Mouse (Mus musculus) splenic B cell, adult 2 months (primary cell): ENCODE data around the gene Stac.

Experiments
- DNase-seq: peaks from one replicate; pipeline ENCODE4 v3.0.0-alpha.2; 2011; ENCODE audit warnings: low read depth, low spot score
- H3K27me3 ChIP-seq: 2 replicates; pipeline ENCODE4 v1.6.1; 2012; ENCODE audit warnings: mild to moderate bottlenecking, low read length, moderate library complexity, mixed read lengths; ENCODE audit not compliant: control insufficient read depth, poor library complexity, insufficient read depth, severe bottlenecking
- H3K36me3 ChIP-seq: 2 replicates; pipeline ENCODE4 v1.6.1; 2012; ENCODE audit warnings: mild to moderate bottlenecking, low read length, moderate library complexity, mixed read lengths; ENCODE audit not compliant: control insufficient read depth, poor library complexity, insufficient read depth, severe bottlenecking

Gene Stac

DNA sequence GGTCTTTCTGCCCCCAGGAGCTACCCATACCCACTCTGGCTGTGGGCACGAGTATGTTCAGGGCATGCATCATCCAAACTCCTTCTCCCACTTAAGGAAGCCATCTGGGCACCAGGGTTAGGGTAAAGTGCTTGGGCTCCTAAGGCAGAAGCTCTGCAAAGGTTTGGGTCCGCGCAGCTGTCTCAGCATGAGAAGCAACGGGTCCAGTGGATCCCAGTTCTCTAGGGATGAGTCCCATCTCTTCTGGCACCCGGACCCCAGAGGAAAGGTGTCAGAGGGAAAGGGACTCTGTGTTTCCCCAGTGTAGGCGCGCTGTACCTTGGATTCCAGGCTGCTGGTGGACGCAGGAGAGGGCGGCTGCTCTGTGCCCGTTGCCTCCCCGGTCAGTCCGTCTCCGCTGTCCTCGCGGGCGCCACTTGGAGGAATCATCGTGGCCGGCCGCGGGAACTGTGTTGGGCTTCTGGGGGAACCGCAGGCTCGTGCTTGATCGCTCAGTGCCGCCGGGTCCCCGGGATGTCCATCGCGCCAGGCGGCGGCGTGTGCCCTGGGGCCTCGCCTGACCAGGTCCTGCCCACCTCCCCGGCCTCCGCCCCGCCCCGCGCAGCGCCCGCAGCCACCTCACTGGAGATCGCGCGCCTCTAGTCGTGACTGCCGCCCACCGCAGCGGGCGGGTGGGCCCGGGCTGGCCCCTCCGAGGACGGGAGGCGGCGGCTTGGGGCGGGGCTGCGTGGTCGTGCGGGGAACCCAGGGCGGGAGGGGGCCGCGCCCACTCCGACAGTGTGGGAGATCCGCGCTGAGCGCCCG, at the start of gene Stac:
Gene Stac (minus strand): TSS at position 669 of the 804 bp plus-strand sequence.
- no peaks in the 10 kb centered on the region for H3K27me3 ChIP-seq
- DNase-seq: no peak
- no peaks in the 10 kb centered on the region for H3K36me3 ChIP-seq

- Histone ChIP-seq H3K36me3 (no peaks in the 10 kb centered on the region), H3K27me3 (no peaks in the 10 kb centered on the region)
- no peak for DNase-seq
These were observed 49.5 kb upstream of the Stac start for GRCm38 (mm10) chr9:111739431-111740245.

GRCm38 (mm10) chr9:111739026-111739425, 48.9 kb upstream of the Stac start:
- DNase-seq: no peak
- no peaks in the 10 kb centered on the region for H3K27me3 ChIP-seq
- H3K36me3 ChIP-seq: no peaks in the 10 kb centered on the region

GRCm38 (mm10) chr9:111737796-111738195, 47.6 kb upstream of the Stac start:
- Histone ChIP-seq H3K36me3 (no peaks in the 10 kb centered on the region), H3K27me3 (no peaks in the 10 kb centered on the region)
- DNase-seq: no peak

DNA sequence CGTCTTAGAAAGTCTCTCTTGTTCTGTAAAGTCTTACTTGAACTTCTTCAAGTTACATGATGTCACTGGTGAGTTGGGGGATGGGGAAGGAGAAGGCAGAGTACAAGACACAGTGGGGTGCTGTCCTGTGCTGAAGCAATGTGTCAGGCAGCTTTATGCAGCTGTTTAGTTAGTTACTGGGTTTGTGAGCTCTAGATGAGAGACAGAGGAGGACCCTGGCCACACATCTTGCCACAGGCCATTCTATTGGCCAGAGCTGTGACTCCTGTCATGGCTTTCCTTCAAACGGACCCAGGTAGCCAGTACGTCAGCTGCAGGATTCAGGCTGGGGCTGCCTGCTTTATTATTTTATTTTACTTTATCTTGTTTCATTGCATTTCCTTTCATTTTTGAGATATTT, 45.8 kb upstream of the Stac start:
- no peak for DNase-seq

GRCm38 (mm10) chr9:111731939-111732670, 42.0 kb upstream of the Stac start:
- Histone ChIP-seq H3K36me3 (no peaks in the 10 kb centered on the region), H3K27me3 (no peaks in the 10 kb centered on the region; the same call in 1 of the 2 replicates)
- DNase-seq: no peak

More for the DNA sequence above, 45.8 kb upstream of the Stac start:
- Histone ChIP-seq H3K27me3 (no peaks in the 10 kb centered on the region), H3K36me3 (no peaks in the 10 kb centered on the region)

DNA sequence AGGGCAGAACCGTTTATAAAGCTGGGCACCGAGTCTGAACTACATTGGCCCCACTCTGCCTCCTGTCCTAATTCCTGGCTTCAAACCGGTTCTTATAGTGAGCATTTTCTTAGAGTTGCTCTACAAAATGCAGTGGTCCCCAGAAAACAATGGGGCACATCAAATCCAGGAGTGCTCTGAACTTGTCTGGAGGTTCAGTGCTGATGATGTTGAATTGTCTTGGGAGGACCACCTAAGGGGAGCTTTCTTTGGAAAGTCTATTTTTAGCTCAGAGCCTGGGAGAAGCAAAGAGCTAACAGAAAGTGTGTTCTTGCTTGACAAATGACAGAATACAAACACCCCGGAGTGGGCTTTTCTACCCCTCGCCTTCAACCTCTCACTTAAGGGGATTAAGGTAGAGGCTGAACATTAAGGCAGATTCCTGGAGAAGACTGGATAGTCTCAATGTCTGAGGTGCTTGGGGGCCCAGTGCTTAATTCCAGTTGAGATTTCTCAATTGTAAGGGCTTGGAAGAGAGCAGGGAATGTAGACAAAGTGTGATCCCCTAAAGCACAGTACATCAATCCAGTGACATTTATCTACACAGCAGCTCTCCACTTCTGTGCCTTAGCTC, 34.9 kb upstream of the Stac start:
- no peaks in the 10 kb centered on the region for H3K36me3 ChIP-seq
- no peaks in the 10 kb centered on the region for H3K27me3 ChIP-seq
- no peak for DNase-seq

- no peak for DNase-seq
- Histone ChIP-seq H3K36me3 (no peaks in the 10 kb centered on the region), H3K27me3 (no peaks in the 10 kb centered on the region)
These were observed 24.3 kb upstream of the Stac start for GRCm38 (mm10) chr9:111714457-111714856.

DNA sequence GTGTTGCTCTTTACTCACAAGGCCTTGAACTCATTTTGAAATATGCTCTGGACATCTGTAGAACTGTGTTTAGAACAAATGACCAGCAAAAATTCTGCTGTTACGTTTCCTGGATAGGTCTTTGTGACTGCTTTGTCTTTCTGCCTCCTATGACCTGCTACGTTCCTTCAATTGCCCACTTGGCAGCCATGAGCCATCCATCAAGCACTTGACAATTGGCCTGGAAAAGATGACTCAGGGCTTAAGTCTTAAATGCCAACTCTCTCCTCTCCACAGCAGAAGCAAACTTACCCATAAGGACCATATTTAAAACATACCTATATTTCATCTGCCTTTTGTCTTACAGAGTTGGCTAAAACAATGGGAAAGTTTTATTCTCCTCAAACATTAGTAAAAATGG, 10.0 kb upstream of the Stac start:
- DNase-seq: no peak
- Histone ChIP-seq H3K36me3 (no peaks in the 10 kb centered on the region), H3K27me3 (no peaks in the 10 kb centered on the region)

GRCm38 (mm10) chr9:111690484-111690855, 322 bp upstream of the Stac start:
- no peak for DNase-seq
- no peaks in the 10 kb centered on the region for H3K36me3 ChIP-seq
- no peaks in the 10 kb centered on the region for H3K27me3 ChIP-seq

GRCm38 (mm10) chr9:111689146-111689545, 1.0 kb downstream of the Stac start:
- DNase-seq: no peak
- Histone ChIP-seq H3K36me3 (no peaks in the 10 kb centered on the region), H3K27me3 (no peaks in the 10 kb centered on the region)

DNA sequence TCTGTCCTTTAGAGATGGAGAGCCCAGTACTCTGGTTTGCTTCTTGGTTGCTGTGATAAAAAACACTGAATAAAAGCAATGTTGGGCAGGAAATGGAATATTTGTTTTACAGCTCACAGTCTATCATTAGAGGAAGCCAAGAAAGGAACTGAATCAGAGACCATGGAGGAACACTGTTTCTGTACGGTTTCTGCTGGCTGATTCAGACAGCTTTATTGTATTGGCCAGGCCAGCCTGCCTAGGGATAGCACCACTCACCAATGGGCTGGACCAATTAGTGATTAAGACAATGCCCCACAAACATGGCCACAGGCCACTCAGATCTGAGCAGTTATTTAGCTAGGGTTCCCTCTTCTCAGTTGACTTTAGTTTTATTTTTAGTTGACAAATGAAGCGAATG, 6.0 kb downstream of the Stac start:
- DNase-seq: no peak
- H3K27me3 ChIP-seq: no peaks in the 10 kb centered on the region
- no peaks in the 10 kb centered on the region for H3K36me3 ChIP-seq

- DNase-seq: no peak
- no peaks in the 10 kb centered on the region for H3K27me3 ChIP-seq
- H3K36me3 ChIP-seq: no peaks in the 10 kb centered on the region
These were observed 10.6 kb downstream of the Stac start for GRCm38 (mm10) chr9:111679516-111679915.

GRCm38 (mm10) chr9:111669816-111670215, 20.3 kb downstream of the Stac start:
- Histone ChIP-seq H3K27me3 (no peaks in the 10 kb centered on the region), H3K36me3 (no peaks in the 10 kb centered on the region)

More at GRCm38 (mm10) chr9:111669816-111670215, 20.3 kb downstream of the Stac start:
- no peak for DNase-seq
